Mouse (Mus musculus) intestine, embryonic 16.5 days (tissue): Measurements from ENCODE around the gene Pip5k1c. TPM values are rescaled to one million over a fixed set of nuclear protein-coding genes. Genes with fewer than 3 reads are reported as not detected.

Experiments
- ATAC-seq: fragments of 200-750 bp; cut with Nextera tagmentation; 2 replicates; pipeline ENCODE4 v1.8.0; 2017; ENCODE audit warnings: moderate TSS enrichment, moderate library complexity
- H3K27ac ChIP-seq: fragments of 300-500 bp; sonication (generic); 2 replicates; pipeline ENCODE4 v1.5.1; 2014; ENCODE audit warnings: mild to moderate bottlenecking, low read length
- H3K27me3 ChIP-seq: fragments of 300-500 bp; sonication (generic); replicated peaks from 2 replicates; pipeline ENCODE4 v1.6.1; 2014; ENCODE audit warnings: low read length, control low read depth, mixed read lengths; ENCODE audit not compliant: control insufficient read depth, insufficient read depth
- H3K36me3 ChIP-seq: fragments of 300-500 bp; sonication (generic); 2 replicates; pipeline ENCODE4 v1.6.1; 2014; ENCODE audit warnings: low read length, control low read depth; ENCODE audit not compliant: control insufficient read depth, insufficient read depth
- H3K4me1 ChIP-seq: fragments of 300-500 bp; sonication (generic); 2 replicates; pipeline ENCODE4 v1.6.1; 2014; ENCODE audit warnings: low read length, control low read depth, mixed read lengths; ENCODE audit not compliant: control insufficient read depth, insufficient read depth
- H3K4me2 ChIP-seq: fragments of 300-500 bp; sonication (generic); 2 replicates; pipeline ENCODE4 v1.6.1; 2014; ENCODE audit warnings: low read depth, low read length, control low read depth
- H3K4me3 ChIP-seq: fragments of 300-500 bp; sonication (generic); 2 replicates; pipeline ENCODE4 v1.5.1; 2014; ENCODE audit warnings: mild to moderate bottlenecking, low read length
- H3K9ac ChIP-seq: fragments of 300-500 bp; sonication (generic); 2 replicates; pipeline ENCODE4 v1.6.1; 2014; ENCODE audit warnings: low read depth, low read length
- H3K9me3 ChIP-seq: fragments of 300-500 bp; sonication (generic); 2 replicates; pipeline ENCODE4 v1.6.1; 2016; ENCODE audit warnings: low read length, control low read depth; ENCODE audit not compliant: control insufficient read depth
- WGBS: fragments of 180-500 bp; shearing (Covaris S2); extraction: QIAGEN DNeasy Blood & Tissue Kit; methylation state at CpG from one replicate; pipeline ENCODE4 v1.1.7; 2014; 5-methylcytosine and 5-hydroxymethylcytosine counted together
- polyA plus RNA-seq: library from polyadenylated mRNA; unstranded; fragments of >200 nt; fragmentation: Nextera tagmentation; extraction: Ambion mirVana; gene quantifications from 2 replicates; pipeline ENCODE4 v1.2.1, GENCODE M21; 2015

The Pip5k1c gene
- polyA plus RNA-seq, 1 experiment from 2014 or later = 35.4 TPM

DNA sequence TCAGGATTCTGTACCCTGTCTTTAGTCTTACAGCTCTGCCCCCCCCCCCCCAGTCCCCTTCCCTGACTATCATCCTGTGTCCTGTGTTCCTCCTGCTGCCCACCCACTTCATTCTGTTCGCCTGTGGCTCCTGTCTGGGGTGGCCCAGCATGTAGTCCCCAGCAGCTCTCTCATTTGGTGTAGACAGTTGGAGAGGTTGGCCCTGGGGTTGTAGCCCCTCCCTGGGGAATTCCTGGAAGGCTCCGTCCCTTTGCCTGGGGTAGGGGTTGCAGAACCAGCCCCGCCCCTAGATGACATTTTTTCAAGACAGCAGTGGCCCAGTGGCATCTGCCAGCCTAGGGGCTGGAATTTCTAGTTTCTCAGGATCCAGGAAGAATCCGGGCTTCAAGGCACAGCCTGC is 65.4 kb downstream of the Pip5k1c start:
- H3K27ac ChIP-seq = peak overlapping the region; percentile 83
- H3K36me3 ChIP-seq = peaks cover 13% of the 10 kb centered on the region
- peak overlapping the region; percentile 96 for H3K4me2 ChIP-seq
- H3K4me1 ChIP-seq = peaks cover 56% of the 10 kb centered on the region
- H3K9me3 ChIP-seq = no peaks in the 10 kb centered on the region
- H3K4me3 ChIP-seq = peak overlapping the region; percentile 83
- peaks cover 4% of the 10 kb centered on the region; the same call in 1 of the 2 replicates for H3K27me3 ChIP-seq
- ATAC-seq = no peak
- 38% methylated on average over 4 of the region's 4 CpGs for WGBS
- peak overlapping the region; percentile 94 for H3K9ac ChIP-seq

DNA sequence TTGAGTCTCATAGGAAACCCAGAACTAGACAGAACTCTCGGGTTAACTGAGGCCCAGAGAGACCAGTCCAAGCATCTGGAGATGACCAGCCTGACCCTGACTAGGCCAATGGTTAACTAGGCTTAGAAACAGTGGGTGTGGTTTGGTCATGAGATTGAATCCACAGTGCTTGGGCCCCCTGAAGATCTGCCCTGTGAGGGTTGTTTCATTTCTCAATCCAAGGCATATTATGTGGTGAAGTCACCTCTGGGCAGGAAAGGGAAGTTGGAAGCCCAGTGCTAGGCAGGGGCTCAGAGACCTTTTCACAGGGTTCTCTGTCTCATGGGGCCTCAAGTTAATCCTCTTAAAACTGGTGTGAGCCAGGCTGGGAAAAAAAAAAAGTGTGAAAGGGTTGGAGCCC is 66.1 kb downstream of the Pip5k1c start:
- Histone ChIP-seq H3K4me2 (peak overlapping the region; percentile 96), H3K4me3 (peak overlapping the region; percentile 83), H3K36me3 (peaks cover 13% of the 10 kb centered on the region), H3K9me3 (no peaks in the 10 kb centered on the region), H3K27me3 (peaks cover 4% of the 10 kb centered on the region; the same call in 1 of the 2 replicates), H3K4me1 (peaks cover 63% of the 10 kb centered on the region), H3K27ac (peak overlapping the region; percentile 83), H3K9ac (peak overlapping the region; percentile 94)
- 33% methylated on average over 1 of the region's 1 CpGs for WGBS
- ATAC-seq = peak; percentile 49

DNA sequence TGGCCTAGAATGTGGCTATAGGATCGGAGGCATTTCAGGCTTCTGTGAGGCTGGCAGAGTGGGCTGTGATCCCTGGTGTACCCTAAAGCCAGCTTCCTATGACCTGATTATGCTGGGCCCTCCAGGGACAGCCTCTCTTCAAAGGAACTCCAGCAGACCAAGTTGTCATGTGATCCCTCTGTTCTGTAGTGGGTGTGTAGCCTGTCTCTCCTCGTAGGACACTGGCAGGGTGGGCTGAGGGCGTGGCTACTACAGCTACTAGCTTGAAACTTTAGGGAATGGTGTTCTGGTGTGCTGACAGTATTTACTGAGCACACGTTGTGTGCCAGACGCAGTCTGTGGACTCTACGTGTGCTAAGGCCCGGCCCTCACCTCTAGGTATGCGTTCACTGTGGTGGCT is 68.0 kb downstream of the Pip5k1c start:
- H3K4me3 ChIP-seq = no peak overlapping the region
- no peak for ATAC-seq
- H3K27me3 ChIP-seq = peaks cover 4% of the 10 kb centered on the region; the same call in 1 of the 2 replicates
- peak overlapping the region; percentile 40; the same call in 1 of the 2 replicates for H3K9ac ChIP-seq
- peaks cover 13% of the 10 kb centered on the region for H3K36me3 ChIP-seq
- H3K9me3 ChIP-seq = no peaks in the 10 kb centered on the region
- no peak overlapping the region for H3K4me2 ChIP-seq
- H3K4me1 ChIP-seq = peaks cover 73% of the 10 kb centered on the region
- peak overlapping the region; percentile 27; the same call in 1 of the 2 replicates for H3K27ac ChIP-seq
- WGBS = 62% methylated on average over 8 of the region's 8 CpGs

DNA sequence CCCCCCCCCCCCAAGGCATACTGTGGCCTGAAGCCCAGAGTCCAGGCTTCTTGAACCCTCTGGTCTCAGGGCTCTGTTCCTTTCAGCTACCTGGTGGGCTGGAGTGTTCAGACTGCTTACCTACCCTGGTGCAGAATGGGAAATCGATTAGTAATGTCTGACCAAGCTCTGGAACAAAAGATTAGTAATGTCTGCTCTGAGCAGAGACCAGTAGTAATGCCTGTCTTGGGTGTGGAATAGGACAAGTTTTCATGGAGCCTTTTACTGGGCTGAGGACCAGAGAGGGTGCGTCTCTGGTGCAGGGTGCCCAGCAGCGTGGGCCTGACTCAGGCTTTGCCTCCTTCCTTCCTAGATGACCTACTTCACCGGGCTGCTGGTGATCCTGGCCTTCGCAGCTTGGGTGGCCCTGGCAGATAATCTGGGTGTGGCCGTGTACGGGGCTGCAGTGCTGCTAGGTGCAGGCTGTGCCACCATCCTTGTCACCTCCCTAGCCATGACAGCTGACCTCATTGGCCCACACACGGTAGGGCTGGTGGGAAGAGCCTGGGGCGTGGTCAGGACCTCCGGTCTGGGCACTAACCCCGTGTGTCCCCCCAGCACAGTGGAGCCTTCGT is 69.7 kb downstream of the Pip5k1c start:
- Histone ChIP-seq H3K9me3 (no peaks in the 10 kb centered on the region), H3K36me3 (peaks cover 22% of the 10 kb centered on the region), H3K4me3 (no peak overlapping the region), H3K4me2 (0 out of 2 replicates have a peak overlapping the region, but pooled peaks have one; percentile 5), H3K9ac (0 out of 2 replicates have a peak overlapping the region, but pooled peaks have one; percentile 61), H3K27me3 (peaks cover 4% of the 10 kb centered on the region; the same call in 1 of the 2 replicates), H3K4me1 (peaks cover 77% of the 10 kb centered on the region), H3K27ac (no peak overlapping the region; the same call in 1 of the 2 replicates)
- 67% methylated on average over 12 of the region's 12 CpGs for WGBS
- ATAC-seq = no peak

DNA sequence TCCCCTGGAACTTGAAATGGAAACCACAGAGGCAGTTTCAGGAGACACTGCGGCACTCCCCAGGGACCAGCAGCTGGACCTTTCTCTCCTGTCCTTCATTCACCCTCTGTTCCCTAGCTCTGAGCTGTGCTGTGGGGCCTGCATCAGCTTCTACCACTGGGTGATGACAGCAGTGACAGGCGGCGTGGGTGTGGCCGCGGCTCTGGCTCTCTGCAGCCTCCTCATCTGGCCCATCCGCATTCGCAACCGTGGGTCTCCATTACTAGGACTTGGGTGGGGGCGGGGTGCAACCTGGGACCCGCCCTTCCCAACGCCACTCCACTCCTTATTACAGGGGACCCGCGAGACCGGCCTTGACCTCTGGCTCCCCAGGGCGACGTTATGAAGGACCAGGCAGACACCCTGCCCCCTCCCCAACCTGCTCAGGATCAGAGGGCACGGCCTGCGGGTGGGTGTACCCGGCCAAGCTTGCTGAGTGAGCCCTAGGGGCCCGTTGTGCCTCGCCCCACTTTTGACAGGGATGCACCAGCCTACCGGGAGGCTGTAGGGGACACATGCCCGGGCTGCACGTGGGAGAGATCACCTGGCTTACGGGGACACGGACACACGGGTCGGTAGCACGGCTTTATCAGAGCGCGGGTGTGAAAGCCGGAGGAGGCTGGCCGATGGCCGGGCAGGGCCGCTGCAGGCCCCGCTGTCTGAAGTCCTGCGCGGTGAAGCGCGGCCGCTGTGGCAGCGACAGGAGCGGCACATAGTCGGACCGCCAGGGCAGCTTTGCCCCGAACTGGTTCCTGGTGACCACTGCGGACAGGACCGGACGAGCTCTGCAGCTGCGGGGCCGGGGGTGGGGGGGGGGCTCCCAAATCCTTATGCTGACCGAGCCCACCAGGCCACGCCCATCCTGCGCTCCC is 70.9 kb downstream of the Pip5k1c start:
- no peaks in the 10 kb centered on the region for H3K9me3 ChIP-seq
- H3K4me2 ChIP-seq = peak overlapping the region; percentile 44
- no peak overlapping the region; the same call in 1 of the 2 replicates for H3K27ac ChIP-seq
- peaks cover 66% of the 10 kb centered on the region for H3K4me1 ChIP-seq
- H3K36me3 ChIP-seq = peaks cover 34% of the 10 kb centered on the region
- peaks cover 4% of the 10 kb centered on the region; the same call in 1 of the 2 replicates for H3K27me3 ChIP-seq
- no peak for ATAC-seq
- H3K9ac ChIP-seq = peak overlapping the region; percentile 61
- 15% methylated on average over 54 of the region's 54 CpGs for WGBS
- peak overlapping the region; percentile 38 for H3K4me3 ChIP-seq

DNA sequence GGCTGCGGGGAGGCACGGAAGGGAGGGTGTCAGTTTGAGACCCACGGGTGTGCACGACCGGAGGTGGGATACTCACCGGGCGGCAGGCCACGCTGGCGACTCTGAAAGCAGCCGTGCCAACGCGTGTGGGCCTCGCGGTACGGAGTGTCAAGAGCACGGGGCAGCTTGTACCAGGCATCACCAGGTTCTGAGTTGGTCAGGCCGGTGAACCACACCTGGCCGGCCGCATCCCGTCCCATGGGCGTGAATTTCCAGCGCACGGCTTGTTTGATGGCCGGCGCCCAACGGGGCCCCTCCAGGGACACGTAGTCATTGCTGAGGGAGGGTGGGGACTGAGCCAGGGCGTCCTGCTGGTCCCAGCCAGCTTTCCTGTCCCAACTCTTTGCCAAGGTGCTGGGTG is 71.9 kb downstream of the Pip5k1c start:
- peak overlapping the region; percentile 44 for H3K4me2 ChIP-seq
- peaks cover 61% of the 10 kb centered on the region for H3K4me1 ChIP-seq
- H3K4me3 ChIP-seq = peak overlapping the region; percentile 38
- H3K9ac ChIP-seq = peak overlapping the region; percentile 61
- peaks cover 4% of the 10 kb centered on the region; the same call in 1 of the 2 replicates for H3K27me3 ChIP-seq
- peak overlapping the region; percentile 46; the same call in 1 of the 2 replicates for H3K27ac ChIP-seq
- peak; percentile 21 for ATAC-seq
- no peaks in the 10 kb centered on the region for H3K9me3 ChIP-seq
- WGBS = 12% methylated on average over 28 of the region's 28 CpGs
- peaks cover 44% of the 10 kb centered on the region for H3K36me3 ChIP-seq

DNA sequence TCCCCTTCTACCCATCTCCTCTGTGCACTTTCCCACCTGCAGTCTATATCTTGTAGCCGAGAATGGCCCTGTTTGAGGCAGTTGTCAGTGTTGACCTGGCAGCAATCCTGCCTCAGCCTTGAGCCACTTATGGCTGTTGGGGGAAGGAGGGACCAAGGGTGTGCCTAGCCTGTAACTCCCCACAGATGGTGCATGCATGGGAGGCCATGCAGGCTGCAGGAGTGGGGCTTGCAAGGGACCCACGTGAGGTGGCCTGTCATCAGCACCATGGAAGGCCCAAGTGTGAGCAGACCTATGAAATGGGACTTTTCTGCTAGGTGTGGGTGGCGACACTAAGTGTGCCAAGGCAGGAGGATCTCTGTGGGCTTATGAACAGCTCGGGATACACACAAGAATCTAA is 72.3 kb downstream of the Pip5k1c start:
- 37% methylated on average over 4 of the region's 4 CpGs for WGBS
- ATAC-seq = peak; percentile 19; the same call in 1 of the 2 replicates
- Histone ChIP-seq H3K27ac (peak overlapping the region; percentile 46), H3K4me1 (peaks cover 58% of the 10 kb centered on the region), H3K9me3 (no peaks in the 10 kb centered on the region), H3K36me3 (peaks cover 47% of the 10 kb centered on the region), H3K4me3 (no peak overlapping the region), H3K27me3 (peaks cover 4% of the 10 kb centered on the region; the same call in 1 of the 2 replicates), H3K9ac (peak overlapping the region; percentile 61; the same call in 1 of the 2 replicates), H3K4me2 (no peak overlapping the region)

DNA sequence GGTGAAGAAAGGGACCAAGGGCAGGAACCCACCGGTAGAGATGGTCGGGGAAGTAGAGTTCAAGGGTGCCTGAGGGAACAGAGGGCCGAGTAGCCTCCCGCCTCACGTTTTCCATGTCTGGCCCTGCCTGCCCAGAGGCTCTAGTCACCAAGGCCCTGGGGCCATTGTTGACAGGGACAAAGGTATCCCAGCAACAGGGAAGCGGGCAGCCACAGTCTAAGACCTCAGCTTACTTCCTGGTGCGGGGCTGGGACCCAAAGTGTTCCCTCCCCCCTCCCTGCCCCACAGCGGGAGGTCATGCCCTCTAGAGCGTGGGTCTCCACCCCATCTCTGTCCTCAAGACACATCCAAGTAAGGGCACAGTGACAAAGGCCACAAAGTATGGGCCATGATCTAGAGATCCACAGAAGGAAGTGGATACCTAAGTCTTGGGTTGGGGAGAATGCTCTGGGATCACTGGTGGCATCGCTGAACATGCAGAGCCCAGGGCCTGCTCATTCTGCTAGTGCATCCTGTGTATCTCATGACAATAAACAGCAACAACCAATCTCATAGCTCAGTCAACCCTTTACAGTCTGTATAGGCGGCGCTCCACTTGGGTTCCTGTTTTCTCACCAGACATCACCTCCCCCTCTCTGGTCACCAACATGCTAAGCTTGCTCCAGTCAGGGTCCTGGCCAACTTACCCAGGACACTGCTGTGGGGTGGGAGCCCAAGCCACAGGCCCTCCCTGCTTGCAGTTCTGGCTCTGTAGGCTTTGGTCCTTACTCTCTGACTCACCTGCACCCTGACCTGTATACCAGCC is 73.1 kb downstream of the Pip5k1c start, which contains the start of gene 4930404N11Rik:
4930404N11Rik (minus strand) TSS at position 145 of the 805 bp plus-strand sequence.
- H3K27ac ChIP-seq = peak within 1 kb of the TSS; percentile 46
- peaks cover 53% of the 10 kb centered on the region for H3K36me3 ChIP-seq
- H3K27me3 ChIP-seq = peaks cover 4% of the 10 kb centered on the region; the same call in 1 of the 2 replicates
- H3K9me3 ChIP-seq = no peaks in the 10 kb centered on the region
- peak; percentile 53 for ATAC-seq
- 28% methylated on average over 12 of the region's 12 CpGs for WGBS
- peaks cover 52% of the 10 kb centered on the region for H3K4me1 ChIP-seq
- peak within 1 kb of the TSS; percentile 38 for H3K4me3 ChIP-seq
- H3K9ac ChIP-seq = peak within 1 kb of the TSS; percentile 61
- peak within 1 kb of the TSS; percentile 44 for H3K4me2 ChIP-seq
